9 mouse cellular contexts compared by ENCODE assay signal in genomic region chr11:58904838-58905237, GRCm38 (mm10). TPM values are rescaled to one million over a fixed set of nuclear protein-coding genes. Genes with fewer than 3 reads are reported as not detected.
A peak's percentile ranks its signal among the peaks of the same experiment; 100 is the strongest.
DNase-seq lines count a peak whose midpoint lies in the region; ATAC-seq and TF ChIP-seq lines count a peak whose summit lies in the region.
"Had no signal": no experiment of that assay in that cellular context is flagged by ENCODE, and none has a peak within 500 bp of the region (broad histone marks: within the 10 kb centered on the region; RNA-seq: fewer than 3 reads in every experiment).

No protein-coding gene starts in this region.

- peaks cover 4% of the 10 kb centered on the region; the same call in 1 of the 2 replicates for H3K79me2 ChIP-seq in CH12.LX (replicated peaks; ENCODE audit: control insufficient read depth, extremely low read depth, insufficient read depth, poor library complexity, severe bottlenecking)

- dilution Hi-C loops in CH12.LX (cut with MboI; ENCODE audit: extremely low pct_ligation_motif_present, extremely low pct_unique_long_range_greater_than_20kb, low sequenced_read_pairs) = no loop called here

- in situ Hi-C loops in CH12.LX (cut with MboI; ENCODE audit: low pct_ligation_motif_present, low pct_unique_long_range_greater_than_20kb, low sequenced_read_pairs) = no loop called here

- H3K9me3 ChIP-seq in CH12.LX (replicated peaks; ENCODE audit: low read length) = no peaks in the 10 kb centered on the region
- no peaks in the 10 kb centered on the region for H3K9me3 ChIP-seq in embryonic facial prominence, embryonic 14.5 days (ENCODE audit: control insufficient read depth, low read length)
- H3K9me3 ChIP-seq in midbrain, embryonic 12.5 days = no peaks in the 10 kb centered on the region

- WGBS in embryonic facial prominence, embryonic 14.5 days = 48% methylated on average over 6 of the region's 6 CpGs
- WGBS in midbrain, embryonic 12.5 days = 38% methylated on average over 6 of the region's 6 CpGs

- DNase-seq in cerebellum, postnatal 14 days = peak; percentile 23 to 27
- DNase-seq in cerebellum, adult 8-10 months = no peak
- DNase-seq in CH12.LX (ENCODE audit: extremely low read depth) = peak; percentile 81
- peak; percentile 65 for DNase-seq in embryonic facial prominence, embryonic 14.5 days (ENCODE audit: low spot score)
- peak; percentile 17 for DNase-seq in kidney, postnatal 14 days
- DNase-seq in right cerebral cortex, postnatal 36 days (ENCODE audit: low spot score in 2 of 2) = no peak
- no peak for DNase-seq in adrenal gland, postnatal 10 days

- no peak for ATAC-seq in embryonic facial prominence, embryonic 14.5 days (ENCODE audit: low read depth)
- no peak for ATAC-seq in midbrain, embryonic 12.5 days (ENCODE audit: low FRiP score, low read depth)

- TF ChIP-seq RAD21 in CH12.LX (IDR thresholded peaks at IDR 0.05; ENCODE audit: low read depth, low read length) = no peak

- H3K4me3 ChIP-seq in CH12.LX (replicated peaks in 1 of 3; ENCODE audit: low read depth in 2 of 3, low read length in 2 of 3, poor library complexity in 1 of 3) = peak overlapping the region in 1 of 3 experiments; percentile 82
- H3K4me3 ChIP-seq in embryonic facial prominence, embryonic 14.5 days (ENCODE audit: low read depth, low read length) = no peak overlapping the region
- no peak overlapping the region for H3K4me3 ChIP-seq in midbrain, embryonic 12.5 days

- H3K9ac ChIP-seq in CH12.LX (ENCODE audit: insufficient read depth, low read depth) = no peak overlapping the region
- H3K9ac ChIP-seq in embryonic facial prominence, embryonic 14.5 days (ENCODE audit: low read depth, low read length) = no peak overlapping the region
- H3K9ac ChIP-seq in midbrain, embryonic 12.5 days (replicated peaks) = no peak overlapping the region

- 0 out of 2 replicates have a peak overlapping the region, but pooled peaks have one; percentile 32 for H3K4me2 ChIP-seq in CH12.LX (ENCODE audit: insufficient read depth, low read depth, poor library complexity, severe bottlenecking)
- H3K4me2 ChIP-seq in embryonic facial prominence, embryonic 14.5 days (ENCODE audit: low read depth, low read length) = peak overlapping the region; percentile 75; the same call in 1 of the 2 replicates
- peak overlapping the region; percentile 71; the same call in 1 of the 2 replicates for H3K4me2 ChIP-seq in midbrain, embryonic 12.5 days (replicated peaks)

- TF ChIP-seq EP300 in CH12.LX (IDR thresholded peaks at IDR 0.05; ENCODE audit: low read length) = no peak

- peaks cover 16 to 24% of the 10 kb centered on the region in 2 experiments for H3K36me3 ChIP-seq in CH12.LX (replicated peaks in 1 of 2; ENCODE audit: control insufficient read depth in 1 of 2, insufficient read depth in 1 of 2, low read length in 1 of 2)
- H3K36me3 ChIP-seq in embryonic facial prominence, embryonic 14.5 days (ENCODE audit: control insufficient read depth, insufficient read depth, low read length) = peaks cover 26% of the 10 kb centered on the region
- peaks cover 14% of the 10 kb centered on the region for H3K36me3 ChIP-seq in midbrain, embryonic 12.5 days

- peaks cover 9 to 32% of the 10 kb centered on the region in 2 experiments for H3K4me1 ChIP-seq in CH12.LX (ENCODE audit: control insufficient read depth in 1 of 2, insufficient read depth in 2 of 2)
- peaks cover 7% of the 10 kb centered on the region; the same call in 1 of the 2 replicates for H3K4me1 ChIP-seq in embryonic facial prominence, embryonic 14.5 days (ENCODE audit: control insufficient read depth, insufficient read depth, low read length)
- peaks cover 8% of the 10 kb centered on the region; the same call in 1 of the 2 replicates for H3K4me1 ChIP-seq in midbrain, embryonic 12.5 days

- H3K27me3 ChIP-seq in CH12.LX (replicated peaks) = peaks cover 12% of the 10 kb centered on the region
- no peaks in the 10 kb centered on the region for H3K27me3 ChIP-seq in embryonic facial prominence, embryonic 14.5 days (replicated peaks; ENCODE audit: control insufficient read depth, insufficient read depth, low read length)
- no peaks in the 10 kb centered on the region for H3K27me3 ChIP-seq in midbrain, embryonic 12.5 days

- no peak for TF ChIP-seq CTCF in CH12.LX (conservative IDR thresholded peaks at IDR 0.05 in 1 of 2, IDR thresholded peaks at IDR 0.05 in 1 of 2; ENCODE audit: low read depth in 2 of 2, low read length in 2 of 2)

- TF ChIP-seq POLR2A in CH12.LX (IDR thresholded peaks at IDR 0.05; ENCODE audit: low read depth, low read length) = no peak

- no peak overlapping the region for H3K27ac ChIP-seq in CH12.LX (ENCODE audit: insufficient read depth, low read depth)
- no peak overlapping the region for H3K27ac ChIP-seq in embryonic facial prominence, embryonic 14.5 days (replicated peaks; ENCODE audit: low read depth, low read length)
- no peak overlapping the region for H3K27ac ChIP-seq in midbrain, embryonic 12.5 days (replicated peaks)

TF ChIP-seq in CH12.LX, 34 proteins besides CTCF, POLR2A, EP300 and RAD21:
- TF ChIP-seq TBP (conservative IDR thresholded peaks at IDR 0.05; ENCODE audit: low read depth, low read length) = 0 out of 2 replicates have a peak, but pooled peaks have one; percentile 34
- TF ChIP-seq ZC3H11A (IDR thresholded peaks at IDR 0.05; ENCODE audit: low read depth, low read length) = no peak
- no peak for TF ChIP-seq MAFK (IDR thresholded peaks at IDR 0.05; ENCODE audit: insufficient replicate concordance, low read length)
- TF ChIP-seq ZNF384 (IDR thresholded peaks at IDR 0.05; ENCODE audit: low read depth, low read length) = peak; percentile 95
- TF ChIP-seq SIN3A (IDR thresholded peaks at IDR 0.05; ENCODE audit: low read length) = no peak

RNA-seq across cellular contexts. Expression of gene Zfp39, which starts 0.8 kb away (rescaled TPM):
- 5.7 and 7.0 TPM in 2 replicates for total RNA-seq in CH12.LX (2012; rRNA removed)
- total RNA-seq in CH12.LX (2014; rRNA removed) = 6.2 and 6.8 TPM in 2 replicates
- 5.8 and 6.7 TPM in 2 replicates for polyA plus RNA-seq in CH12.LX (2012; ENCODE audit: insufficient read length, low read depth)
- polyA plus RNA-seq in embryonic facial prominence, embryonic 14.5 days (2014; fragmentation: Nextera tagmentation; extraction: Ambion mirVana) = 5.2 and 6.5 TPM in 2 replicates
- 5.3 and 5.5 TPM in 2 replicates for polyA plus RNA-seq in midbrain, embryonic 12.5 days (2016; fragmentation: Nextera tagmentation; extraction: Ambion mirVana)
- total RNA-seq in adrenal gland, postnatal 10 days (2021) = 1 to 10 TPM; 4.7 to 6.7 TPM

RNA-seq across cellular contexts. Expression of gene Btnl10, which starts 12.9 kb away (rescaled TPM):
- total RNA-seq in CH12.LX (2012; rRNA removed) = not detected in 2 replicates
- not detected in 2 replicates for total RNA-seq in CH12.LX (2014; rRNA removed)
- polyA plus RNA-seq in CH12.LX (2012; ENCODE audit: insufficient read length, low read depth) = not detected in 2 replicates
- 0.07 TPM in 1 of 2 replicates, not detected in the other for polyA plus RNA-seq in embryonic facial prominence, embryonic 14.5 days (2014; fragmentation: Nextera tagmentation; extraction: Ambion mirVana)
- not detected in 2 replicates for polyA plus RNA-seq in midbrain, embryonic 12.5 days (2016; fragmentation: Nextera tagmentation; extraction: Ambion mirVana)
- 1 to 10 TPM; 1.2 to 2.1 TPM for total RNA-seq in adrenal gland, postnatal 10 days (2021)
- total RNA-seq: left cerebral cortex, postnatal 25 days had no signal

RNA-seq across cellular contexts. Expression of gene Rnf187, which starts 33.9 kb away (rescaled TPM):
- 185 and 230 TPM in 2 replicates for total RNA-seq in CH12.LX (2012; rRNA removed)
- 175 and 188 TPM in 2 replicates for total RNA-seq in CH12.LX (2014; rRNA removed)
- polyA plus RNA-seq in CH12.LX (2012; ENCODE audit: insufficient read length, low read depth) = 181 and 195 TPM in 2 replicates
- polyA plus RNA-seq in embryonic facial prominence, embryonic 14.5 days (2014; fragmentation: Nextera tagmentation; extraction: Ambion mirVana) = 256 and 271 TPM in 2 replicates
- polyA plus RNA-seq in midbrain, embryonic 12.5 days (2016; fragmentation: Nextera tagmentation; extraction: Ambion mirVana) = 437 and 465 TPM in 2 replicates
- total RNA-seq in adrenal gland, postnatal 10 days (2021) = 100 to 1,000 TPM; 154 to 156 TPM

RNA-seq across cellular contexts. Expression of gene 2810021J22Rik, which starts 37.8 kb away (rescaled TPM):
- 3.4 and 3.6 TPM in 2 replicates for total RNA-seq in CH12.LX (2012; rRNA removed)
- 4.5 and 4.8 TPM in 2 replicates for total RNA-seq in CH12.LX (2014; rRNA removed)
- 3.3 and 3.7 TPM in 2 replicates for polyA plus RNA-seq in CH12.LX (2012; ENCODE audit: insufficient read length, low read depth)
- 6.4 and 6.7 TPM in 2 replicates for polyA plus RNA-seq in embryonic facial prominence, embryonic 14.5 days (2014; fragmentation: Nextera tagmentation; extraction: Ambion mirVana)
- 10.2 and 13.7 TPM in 2 replicates for polyA plus RNA-seq in midbrain, embryonic 12.5 days (2016; fragmentation: Nextera tagmentation; extraction: Ambion mirVana)
- total RNA-seq in adrenal gland, postnatal 10 days (2021) = 1 to 10 TPM; 5.5 to 8.2 TPM

RNA-seq across cellular contexts. Expression of gene Hist3h2ba, which starts 43.9 kb away (rescaled TPM):
- total RNA-seq in CH12.LX (2012; rRNA removed) (0.34 TPM in 1 of 2 replicates, not detected in the other), CH12.LX (2014; rRNA removed) (not detected in 2 replicates)
- not detected in 2 replicates for polyA plus RNA-seq in CH12.LX (2012; ENCODE audit: insufficient read length, low read depth)
- 14.9 and 20.8 TPM in 2 replicates for polyA plus RNA-seq in embryonic facial prominence, embryonic 14.5 days (2014; fragmentation: Nextera tagmentation; extraction: Ambion mirVana)
- 177 and 223 TPM in 2 replicates for polyA plus RNA-seq in midbrain, embryonic 12.5 days (2016; fragmentation: Nextera tagmentation; extraction: Ambion mirVana)
- 10 to 100 TPM; 23.0 to 32.1 TPM for total RNA-seq in adrenal gland, postnatal 10 days (2021)

Comparison
In these comparisons a context has a peak if more than half of its experiments do, and no peak if none do; other contexts are left out.
1. DNase-seq: peak in cerebellum, postnatal 14 days (2 of 2), CH12.LX (single experiment), embryonic facial prominence, embryonic 14.5 days (single experiment) and kidney, postnatal 14 days (single experiment); none in cerebellum, adult 8-10 months (single experiment), right cerebral cortex, postnatal 36 days (0 of 2) and adrenal gland, postnatal 10 days (single experiment).
2. Peak in every context shown above with its lines, with median percentiles within 50 percentile points of each other: H3K4me2 ChIP-seq.